Mouse (Mus musculus): Measurements from ENCODE around the gene Olfr1437. TPM values are rescaled to one million over a fixed set of nuclear protein-coding genes. Genes with fewer than 3 reads are reported as not detected.

Gene Olfr1437
- total and polyA plus RNA-seq, 3 experiments, result 0.27 TPM; not detected in 2

DNA sequence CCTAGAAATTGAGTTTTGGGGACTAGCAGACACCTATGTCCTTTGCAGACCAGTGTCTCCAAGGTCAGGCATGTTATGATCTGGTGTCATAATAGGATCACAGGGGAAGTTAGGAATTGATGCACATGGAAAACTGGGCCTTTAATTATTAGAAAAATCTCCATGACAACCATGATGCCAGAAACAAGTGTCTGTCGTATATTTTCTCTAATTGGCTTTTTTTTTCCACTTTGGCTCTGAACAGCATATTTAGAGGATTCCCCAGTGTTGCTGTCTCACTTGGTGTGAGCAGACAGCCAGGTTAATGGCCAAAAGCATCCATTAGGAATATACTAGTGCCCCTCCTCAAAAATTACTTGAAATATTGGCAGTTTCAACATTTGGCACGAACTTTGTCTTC, 45.3 kb downstream of the Olfr1437 start, which contains the start of gene Olfr1434:
Gene Olfr1434, plus strand, starts transcription at position 301 of the 400 bp plus-strand sequence.
- Histone ChIP-seq H3K36me3 (replicated peaks) (no peaks in the 10 kb centered on the region), H3K9me3 (replicated peaks) (no peaks in the 10 kb centered on the region), H3K27me3 (ENCODE audit: insufficient read depth, low read length) (no peaks in the 10 kb centered on the region), H3K4me3 (ENCODE audit: low read depth, low read length) (no peak within 1 kb of the TSS), H3K4me1 (ENCODE audit: insufficient read depth, low read depth, low read length) (no peaks in the 10 kb centered on the region)
- TF ChIP-seq TAL1 (conservative IDR thresholded peaks at IDR 0.05; ENCODE audit: low read depth, low read length) (no peak), POLR2AphosphoS5 (IDR thresholded peaks at IDR 0.05; ENCODE audit: insufficient replicate concordance, low read depth, low read length) (no peak), CTCF (IDR thresholded peaks at IDR 0.05; ENCODE audit: low read depth, low read length) (no peak), GATA2 (IDR thresholded peaks at IDR 0.05; ENCODE audit: borderline replicate concordance, low read depth, low read length) (no peak), GATA1 (IDR thresholded peaks at IDR 0.05; ENCODE audit: borderline replicate concordance, low read length) (no peak)
- ATAC-seq (ENCODE audit: extremely low read depth, insufficient number of reproducible peaks, low FRiP score, poor library complexity, severe bottlenecking) (no peak), DNase-seq (ENCODE audit: low spot score) (no peak)

Other genes starting within 250 kb of the Olfr1437 start
- gene Olfr1425, start 247.4 kb downstream of the Olfr1437 start, total RNA-seq (2014; fragmentation: Nextera tagmentation), result not detected in 2 replicates
- gene Olfr1425, start 247.4 kb downstream of the Olfr1437 start, total RNA-seq (2017), result 0.17 and 0.44 TPM in 2 replicates
- not detected in 2 replicates for gene Olfr1425, start 247.4 kb downstream of the Olfr1437 start, polyA plus RNA-seq (2012)
- not detected in 2 replicates for gene Olfr1426, start 233.1 kb downstream of the Olfr1437 start, total RNA-seq (2014; fragmentation: Nextera tagmentation)
- 0.11 and 0.12 TPM in 2 replicates for gene Olfr1426, start 233.1 kb downstream of the Olfr1437 start, total RNA-seq (2017)
- gene Olfr1426, start 233.1 kb downstream of the Olfr1437 start, polyA plus RNA-seq (2012), result not detected in 2 replicates
- gene Olfr1427, start 221.8 kb downstream of the Olfr1437 start, total RNA-seq (2014; fragmentation: Nextera tagmentation), result not detected in 2 replicates
- gene Olfr1427, start 221.8 kb downstream of the Olfr1437 start, total RNA-seq (2017), result 0.05 TPM in 1 of 2 replicates, not detected in the other
- gene Olfr1427, start 221.8 kb downstream of the Olfr1437 start, polyA plus RNA-seq (2012), result not detected in 2 replicates
- gene Olfr1428, start 209.2 kb downstream of the Olfr1437 start, total RNA-seq (2014; fragmentation: Nextera tagmentation), result not detected in 2 replicates
- gene Olfr1428, start 209.2 kb downstream of the Olfr1437 start, total RNA-seq (2017), result 0.12 and 0.22 TPM in 2 replicates
- gene Olfr1428, start 209.2 kb downstream of the Olfr1437 start, polyA plus RNA-seq (2012), result not detected in 2 replicates
- not detected in 2 replicates for gene Olfr76, start 201.9 kb downstream of the Olfr1437 start, total RNA-seq (2014; fragmentation: Nextera tagmentation)
- 0.33 TPM in 1 of 2 replicates, not detected in the other for gene Olfr76, start 201.9 kb downstream of the Olfr1437 start, total RNA-seq (2017)
- gene Olfr76, start 201.9 kb downstream of the Olfr1437 start, polyA plus RNA-seq (2012), result not detected in 2 replicates
- gene Olfr1555-ps1, start 155.0 kb downstream of the Olfr1437 start, total RNA-seq (2014; fragmentation: Nextera tagmentation), result not detected in 2 replicates
- gene Olfr1555-ps1, start 155.0 kb downstream of the Olfr1437 start, total RNA-seq (2017), result 0.11 TPM in 1 of 2 replicates, not detected in the other
- not detected in 2 replicates for gene Olfr1555-ps1, start 155.0 kb downstream of the Olfr1437 start, polyA plus RNA-seq (2012)
- gene Olfr1431, start 124.5 kb downstream of the Olfr1437 start, total RNA-seq (2014; fragmentation: Nextera tagmentation), result not detected in 2 replicates
- gene Olfr1431, start 124.5 kb downstream of the Olfr1437 start, total RNA-seq (2017), result 0.12 and 0.16 TPM in 2 replicates
- not detected in 2 replicates for gene Olfr1431, start 124.5 kb downstream of the Olfr1437 start, polyA plus RNA-seq (2012)
- not detected in 2 replicates for gene Olfr1432, start 92.5 kb downstream of the Olfr1437 start, total RNA-seq (2014; fragmentation: Nextera tagmentation)
- 0.12 and 0.38 TPM in 2 replicates for gene Olfr1432, start 92.5 kb downstream of the Olfr1437 start, total RNA-seq (2017)
- not detected in 2 replicates for gene Olfr1432, start 92.5 kb downstream of the Olfr1437 start, polyA plus RNA-seq (2012)
- gene Olfr262, start 83.4 kb downstream of the Olfr1437 start, total RNA-seq (2014; fragmentation: Nextera tagmentation), result not detected in 2 replicates
- gene Olfr262, start 83.4 kb downstream of the Olfr1437 start, total RNA-seq (2017), result 0.11 TPM in 1 of 2 replicates, not detected in the other
- not detected in 2 replicates for gene Olfr262, start 83.4 kb downstream of the Olfr1437 start, polyA plus RNA-seq (2012)
- gene Olfr235, start 64.1 kb downstream of the Olfr1437 start, total RNA-seq (2014; fragmentation: Nextera tagmentation), result not detected in 2 replicates
- gene Olfr235, start 64.1 kb downstream of the Olfr1437 start, total RNA-seq (2017), result 0.06 and 0.22 TPM in 2 replicates
- gene Olfr235, start 64.1 kb downstream of the Olfr1437 start, polyA plus RNA-seq (2012), result not detected in 2 replicates
- not detected in 2 replicates for gene Olfr1434, start 45.2 kb downstream of the Olfr1437 start, total RNA-seq (2014; fragmentation: Nextera tagmentation)
- gene Olfr1434, start 45.2 kb downstream of the Olfr1437 start, total RNA-seq (2017), result 0.05 and 0.06 TPM in 2 replicates
- gene Olfr1434, start 45.2 kb downstream of the Olfr1437 start, polyA plus RNA-seq (2012), result not detected in 2 replicates
- not detected in 2 replicates for gene Olfr1436, start 26.0 kb downstream of the Olfr1437 start, total RNA-seq (2014; fragmentation: Nextera tagmentation)
- gene Olfr1436, start 26.0 kb downstream of the Olfr1437 start, total RNA-seq (2017), result 0.22 TPM in 1 of 2 replicates, not detected in the other
- not detected in 2 replicates for gene Olfr1436, start 26.0 kb downstream of the Olfr1437 start, polyA plus RNA-seq (2012)
- gene Olfr1438-ps1, start 10.8 kb upstream of the Olfr1437 start, total RNA-seq (2014; fragmentation: Nextera tagmentation), result not detected in 2 replicates
- gene Olfr1438-ps1, start 10.8 kb upstream of the Olfr1437 start, total RNA-seq (2017), result 0.06 and 0.11 TPM in 2 replicates
- not detected in 2 replicates for gene Olfr1438-ps1, start 10.8 kb upstream of the Olfr1437 start, polyA plus RNA-seq (2012)
- not detected in 2 replicates for gene Olfr1440, start 62.2 kb upstream of the Olfr1437 start, total RNA-seq (2014; fragmentation: Nextera tagmentation)
- gene Olfr1440, start 62.2 kb upstream of the Olfr1437 start, total RNA-seq (2017), result 0.06 and 0.16 TPM in 2 replicates
- not detected in 2 replicates for gene Olfr1440, start 62.2 kb upstream of the Olfr1437 start, polyA plus RNA-seq (2012)
- not detected in 2 replicates for gene Olfr1441, start 92.3 kb upstream of the Olfr1437 start, total RNA-seq (2014; fragmentation: Nextera tagmentation)
- 0.11 and 0.12 TPM in 2 replicates for gene Olfr1441, start 92.3 kb upstream of the Olfr1437 start, total RNA-seq (2017)
- gene Olfr1441, start 92.3 kb upstream of the Olfr1437 start, polyA plus RNA-seq (2012), result not detected in 2 replicates
- not detected in 2 replicates for gene Pfpl, start 102.8 kb upstream of the Olfr1437 start, total RNA-seq (2014; fragmentation: Nextera tagmentation)
- gene Pfpl, start 102.8 kb upstream of the Olfr1437 start, total RNA-seq (2017), result 0.06 and 0.11 TPM in 2 replicates
- not detected in 2 replicates for gene Pfpl, start 102.8 kb upstream of the Olfr1437 start, polyA plus RNA-seq (2012)
- gene Mpeg1, start 135.7 kb upstream of the Olfr1437 start, total RNA-seq (2014; fragmentation: Nextera tagmentation), result not detected in 2 replicates
- 0.06 and 0.22 TPM in 2 replicates for gene Mpeg1, start 135.7 kb upstream of the Olfr1437 start, total RNA-seq (2017)
- not detected in 2 replicates for gene Mpeg1, start 135.7 kb upstream of the Olfr1437 start, polyA plus RNA-seq (2012)
- not detected in 2 replicates for gene Dtx4, start 176.4 kb upstream of the Olfr1437 start, total RNA-seq (2014; fragmentation: Nextera tagmentation)
- gene Dtx4, start 176.4 kb upstream of the Olfr1437 start, total RNA-seq (2017), result 0.06 and 0.27 TPM in 2 replicates
- gene Dtx4, start 176.4 kb upstream of the Olfr1437 start, polyA plus RNA-seq (2012), result not detected in 2 replicates
- gene Fam111a, start 220.6 kb upstream of the Olfr1437 start, total RNA-seq (2014; fragmentation: Nextera tagmentation), result 45.3 TPM in 1 of 2 replicates, not detected in the other
- 1.2 and 1.9 TPM in 2 replicates for gene Fam111a, start 220.6 kb upstream of the Olfr1437 start, total RNA-seq (2017)
- 0.02 TPM in 1 of 2 replicates, not detected in the other for gene Fam111a, start 220.6 kb upstream of the Olfr1437 start, polyA plus RNA-seq (2012)

Data from G1E (cell line).